Mouse (Mus musculus) neural tube, embryonic 13.5 days (tissue): ENCODE measurements at regions not wholly inside any gene's neighbourhood (a gene's known extent, or its start where the extent isn't known, plus 50 kb on each side); places are given as distances from the start of the nearest gene placed in this dataset.

Experiments
- ATAC-seq: fragments of 200-750 bp; cut with Nextera tagmentation; 2 replicates; pipeline ENCODE4 v1.8.0; 2017; ENCODE audit warnings: low read depth, mild to moderate bottlenecking, moderate TSS enrichment, moderate library complexity
- H3K27ac ChIP-seq: fragments of 300-500 bp; sonication (generic); replicated peaks from 2 replicates; pipeline ENCODE4 v1.5.1; 2015; ENCODE audit warnings: moderate library complexity, mild to moderate bottlenecking, inconsistent platforms
- H3K27me3 ChIP-seq: fragments of 300-500 bp; sonication (generic); 2 replicates; pipeline ENCODE4 v1.6.1; 2015; ENCODE audit warnings: mild to moderate bottlenecking, inconsistent platforms
- H3K36me3 ChIP-seq: fragments of 300-500 bp; sonication (generic); 2 replicates; pipeline ENCODE4 v1.6.1; 2015; ENCODE audit warnings: mild to moderate bottlenecking, inconsistent platforms
- H3K4me1 ChIP-seq: fragments of 300-500 bp; sonication (generic); replicated peaks from 2 replicates; pipeline ENCODE4 v1.6.1; 2015; ENCODE audit warnings: inconsistent platforms
- H3K4me2 ChIP-seq: fragments of 300-500 bp; sonication (generic); 2 replicates; pipeline ENCODE4 v1.6.1; 2015; ENCODE audit warnings: inconsistent platforms, mild to moderate bottlenecking, moderate library complexity
- H3K4me3 ChIP-seq: fragments of 300-500 bp; sonication (generic); 2 replicates; pipeline ENCODE4 v1.5.1; 2015; ENCODE audit warnings: mild to moderate bottlenecking, inconsistent platforms
- H3K9ac ChIP-seq: fragments of 300-500 bp; sonication (generic); 2 replicates; pipeline ENCODE4 v1.6.1; 2015; ENCODE audit warnings: moderate library complexity, mild to moderate bottlenecking, inconsistent platforms
- H3K9me3 ChIP-seq: fragments of 300-500 bp; sonication (generic); 2 replicates; pipeline ENCODE4 v1.6.1; 2016; ENCODE audit warnings: inconsistent platforms
- WGBS: fragments of 180-500 bp; shearing (Covaris S2); methylation state at CpG from one replicate; pipeline ENCODE4 v1.1.7; 2015; 5-methylcytosine and 5-hydroxymethylcytosine counted together

GRCm38 (mm10) chr3:149476151-149476550, 485.8 kb upstream of the Adgrl2 start:
- Histone ChIP-seq H3K9ac (no peak overlapping the region), H3K4me3 (no peak overlapping the region), H3K36me3 (no peaks in the 10 kb centered on the region), H3K9me3 (no peaks in the 10 kb centered on the region), H3K27ac (no peak overlapping the region), H3K27me3 (no peaks in the 10 kb centered on the region), H3K4me1 (no peaks in the 10 kb centered on the region), H3K4me2 (no peak overlapping the region)
- 53% methylated on average over 2 of the region's 2 CpGs for WGBS
- ATAC-seq = no peak

- ATAC-seq = no peak
- Histone ChIP-seq H3K9me3 (no peaks in the 10 kb centered on the region), H3K9ac (no peak overlapping the region), H3K27me3 (no peaks in the 10 kb centered on the region), H3K27ac (no peak overlapping the region), H3K4me2 (no peak overlapping the region), H3K4me3 (no peak overlapping the region), H3K36me3 (no peaks in the 10 kb centered on the region), H3K4me1 (peaks cover 5% of the 10 kb centered on the region)
- 93% methylated on average over 5 of the region's 5 CpGs for WGBS
These were observed 476.6 kb upstream of the Adgrl2 start for GRCm38 (mm10) chr3:149466973-149467372.

GRCm38 (mm10) chr3:149464603-149465002, 474.2 kb upstream of the Adgrl2 start:
- no peaks in the 10 kb centered on the region for H3K36me3 ChIP-seq
- peaks cover 8% of the 10 kb centered on the region for H3K4me1 ChIP-seq
- ATAC-seq = no peak
- WGBS = 91% methylated on average over 5 of the region's 5 CpGs
- no peaks in the 10 kb centered on the region for H3K27me3 ChIP-seq
- no peak overlapping the region for H3K27ac ChIP-seq
- no peak overlapping the region for H3K9ac ChIP-seq
- H3K9me3 ChIP-seq = no peaks in the 10 kb centered on the region
- no peak overlapping the region for H3K4me2 ChIP-seq
- no peak overlapping the region for H3K4me3 ChIP-seq

- H3K9me3 ChIP-seq = no peaks in the 10 kb centered on the region
- no peak overlapping the region for H3K9ac ChIP-seq
- no peak overlapping the region for H3K4me3 ChIP-seq
- 5% methylated on average over 2 of the region's 2 CpGs for WGBS
- H3K27me3 ChIP-seq = no peaks in the 10 kb centered on the region
- peaks cover 8% of the 10 kb centered on the region for H3K4me1 ChIP-seq
- H3K27ac ChIP-seq = no peak overlapping the region
- H3K4me2 ChIP-seq = no peak overlapping the region
- no peaks in the 10 kb centered on the region for H3K36me3 ChIP-seq
- peak; percentile 79 for ATAC-seq
These were observed 471.8 kb upstream of the Adgrl2 start for GRCm38 (mm10) chr3:149462121-149462541.

- H3K4me3 ChIP-seq = no peak overlapping the region
- H3K4me1 ChIP-seq = peaks cover 8% of the 10 kb centered on the region
- no peaks in the 10 kb centered on the region for H3K27me3 ChIP-seq
- no peak overlapping the region for H3K9ac ChIP-seq
- H3K9me3 ChIP-seq = no peaks in the 10 kb centered on the region
- no peaks in the 10 kb centered on the region for H3K36me3 ChIP-seq
- ATAC-seq = no peak
- H3K4me2 ChIP-seq = no peak overlapping the region
- H3K27ac ChIP-seq = no peak overlapping the region
- WGBS = 65% methylated on average over 2 of the region's 2 CpGs
These were observed 471.3 kb upstream of the Adgrl2 start for GRCm38 (mm10) chr3:149461613-149462012.

- no peak overlapping the region for H3K4me2 ChIP-seq
These were observed 459.0 kb upstream of the Adgrl2 start for GRCm38 (mm10) chr3:149449376-149449775.

GRCm38 (mm10) chr3:149445991-149446564, 455.7 kb upstream of the Adgrl2 start:
- peaks cover 22% of the 10 kb centered on the region for H3K4me1 ChIP-seq
- no peaks in the 10 kb centered on the region for H3K9me3 ChIP-seq
- no peak overlapping the region for H3K4me2 ChIP-seq
- peaks cover 10% of the 10 kb centered on the region; the same call in 1 of the 2 replicates for H3K27me3 ChIP-seq
- no peak overlapping the region for H3K27ac ChIP-seq
- no peaks in the 10 kb centered on the region for H3K36me3 ChIP-seq
- H3K9ac ChIP-seq = no peak overlapping the region
- no peak overlapping the region for H3K4me3 ChIP-seq
- 65% methylated on average over 6 of the region's 6 CpGs for WGBS
- no peak for ATAC-seq

More at GRCm38 (mm10) chr3:149449376-149449775, 459.0 kb upstream of the Adgrl2 start:
- Histone ChIP-seq H3K36me3 (no peaks in the 10 kb centered on the region), H3K9ac (no peak overlapping the region), H3K27me3 (peaks cover 10% of the 10 kb centered on the region; the same call in 1 of the 2 replicates), H3K4me3 (no peak overlapping the region), H3K27ac (no peak overlapping the region), H3K4me1 (peaks cover 7% of the 10 kb centered on the region), H3K9me3 (no peaks in the 10 kb centered on the region)
- ATAC-seq = no peak
- WGBS = 80% methylated on average over 3 of the region's 3 CpGs

GRCm38 (mm10) chr3:149444854-149445577, 454.7 kb upstream of the Adgrl2 start:
- H3K27ac ChIP-seq = peak overlapping the region; percentile 66
- 6% methylated on average over 15 of the region's 15 CpGs for WGBS
- H3K36me3 ChIP-seq = no peaks in the 10 kb centered on the region
- H3K27me3 ChIP-seq = peaks cover 10% of the 10 kb centered on the region; the same call in 1 of the 2 replicates
- H3K4me3 ChIP-seq = peak overlapping the region; percentile 44
- no peaks in the 10 kb centered on the region for H3K9me3 ChIP-seq
- H3K9ac ChIP-seq = peak overlapping the region; percentile 64
- ATAC-seq = peak; percentile 86
- peak overlapping the region; percentile 59 for H3K4me2 ChIP-seq
- peaks cover 22% of the 10 kb centered on the region for H3K4me1 ChIP-seq

- Histone ChIP-seq H3K4me2 (peak overlapping the region; percentile 59), H3K27me3 (peaks cover 10% of the 10 kb centered on the region; the same call in 1 of the 2 replicates), H3K4me3 (peak overlapping the region; percentile 44), H3K27ac (peak overlapping the region; percentile 66; the same call in 1 of the 2 replicates), H3K9ac (peak overlapping the region; percentile 64), H3K4me1 (peaks cover 22% of the 10 kb centered on the region), H3K9me3 (no peaks in the 10 kb centered on the region), H3K36me3 (no peaks in the 10 kb centered on the region)
- WGBS = 36% methylated on average over 8 of the region's 8 CpGs
- no peak for ATAC-seq
These were observed 454.0 kb upstream of the Adgrl2 start for GRCm38 (mm10) chr3:149444377-149444776.

DNA sequence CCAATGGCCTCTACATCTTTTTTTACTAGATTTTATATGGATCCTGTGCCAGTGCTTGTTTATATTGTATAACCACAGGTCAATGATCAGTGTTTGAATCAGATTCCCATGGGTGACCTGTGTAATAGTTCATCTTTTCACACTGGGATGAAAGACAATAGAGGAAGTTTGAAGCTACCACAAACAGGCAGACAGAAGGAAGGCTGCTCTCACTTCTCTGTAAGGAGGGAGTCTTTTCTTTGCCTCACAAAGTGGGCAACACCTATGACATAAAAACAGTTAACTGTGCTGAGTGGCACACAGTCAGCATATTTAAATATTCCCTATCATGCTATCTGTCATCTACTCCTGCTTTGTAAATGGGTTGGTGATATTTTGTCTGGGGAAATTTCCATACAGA, 450.9 kb upstream of the Adgrl2 start:
- Histone ChIP-seq H3K4me3 (no peak overlapping the region), H3K27me3 (peaks cover 3% of the 10 kb centered on the region; the same call in 1 of the 2 replicates), H3K4me2 (no peak overlapping the region), H3K27ac (no peak overlapping the region), H3K36me3 (no peaks in the 10 kb centered on the region), H3K9ac (no peak overlapping the region), H3K9me3 (no peaks in the 10 kb centered on the region), H3K4me1 (peaks cover 29% of the 10 kb centered on the region)
- ATAC-seq = no peak

- Histone ChIP-seq H3K9ac (no peak overlapping the region), H3K4me3 (no peak overlapping the region), H3K9me3 (no peaks in the 10 kb centered on the region), H3K4me1 (peaks cover 16% of the 10 kb centered on the region), H3K36me3 (no peaks in the 10 kb centered on the region), H3K4me2 (no peak overlapping the region), H3K27me3 (no peaks in the 10 kb centered on the region), H3K27ac (no peak overlapping the region)
- no peak for ATAC-seq
- WGBS = 88% methylated on average over 8 of the region's 8 CpGs
These were observed 447.4 kb upstream of the Adgrl2 start for GRCm38 (mm10) chr3:149437763-149438162.

- Histone ChIP-seq H3K4me3 (no peak overlapping the region), H3K27me3 (no peaks in the 10 kb centered on the region), H3K9ac (no peak overlapping the region), H3K9me3 (no peaks in the 10 kb centered on the region), H3K27ac (no peak overlapping the region), H3K36me3 (no peaks in the 10 kb centered on the region), H3K4me2 (no peak overlapping the region), H3K4me1 (peaks cover 10% of the 10 kb centered on the region)
- ATAC-seq = no peak
- WGBS = 82% methylated on average over 6 of the region's 6 CpGs
These were observed 446.6 kb upstream of the Adgrl2 start for GRCm38 (mm10) chr3:149436944-149437343.
